Mouse (Mus musculus): ENCODE results near the gene Foxp1. TPM values are rescaled to one million over a fixed set of nuclear protein-coding genes. Genes with fewer than 3 reads are reported as not detected.

The Foxp1 gene
- polyA plus RNA-seq, 1 experiment: 162 TPM

- Histone ChIP-seq H3K27ac (ENCODE audit: insufficient read depth, low read length) (no peak overlapping the region), H3K4me1 (ENCODE audit: control insufficient read depth, insufficient read depth, insufficient read length) (peaks cover 20% of the 10 kb centered on the region; the same call in 1 of the 2 replicates), H3K4me3 (ENCODE audit: extremely low read depth, insufficient read depth, insufficient read length) (no peak overlapping the region), H3K36me3 (ENCODE audit: control insufficient read depth, insufficient read depth, low read length) (no peaks in the 10 kb centered on the region), H3K27me3 (ENCODE audit: control insufficient read depth, insufficient read depth, low read length) (no peaks in the 10 kb centered on the region)
- TF ChIP-seq CTCF (IDR thresholded peaks at IDR 0.05; ENCODE audit: extremely low read depth, insufficient read depth, insufficient read length, insufficient replicate concordance) (no peak), POLR2A (IDR thresholded peaks at IDR 0.05; ENCODE audit: low read depth, low read length) (no peak)
- 61% methylated on average over 12 of the region's 12 CpGs for WGBS
- peak in 1 of 2 experiments; percentile 32 for DNase-seq (ENCODE audit: low read depth in 1 of 2, low spot score in 2 of 2)
Observed at GRCm38 (mm10) chr6:99485884-99486640, 36.5 kb downstream of the Foxp1 start.

- Histone ChIP-seq H3K4me3 (ENCODE audit: extremely low read depth, insufficient read depth, insufficient read length) (peak overlapping the region; percentile 41; the same call in 1 of the 2 replicates), H3K4me1 (ENCODE audit: control insufficient read depth, insufficient read depth, insufficient read length) (peaks cover 17% of the 10 kb centered on the region; the same call in 1 of the 2 replicates), H3K27me3 (ENCODE audit: control insufficient read depth, insufficient read depth, low read length) (no peaks in the 10 kb centered on the region), H3K36me3 (ENCODE audit: control insufficient read depth, insufficient read depth, low read length) (no peaks in the 10 kb centered on the region), H3K27ac (ENCODE audit: insufficient read depth, low read length) (peak overlapping the region; percentile 5; the same call in 1 of the 2 replicates)
- TF ChIP-seq CTCF (IDR thresholded peaks at IDR 0.05; ENCODE audit: extremely low read depth, insufficient read depth, insufficient read length, insufficient replicate concordance): no peak
- TF ChIP-seq POLR2A (IDR thresholded peaks at IDR 0.05; ENCODE audit: low read depth, low read length): no peak
- peak in 1 of 2 experiments; percentile 27 for DNase-seq (ENCODE audit: low read depth in 1 of 2, low spot score in 2 of 2)
- WGBS: 26% methylated on average over 20 of the region's 20 CpGs
Observed at GRCm38 (mm10) chr6:99485217-99485883, 37.2 kb downstream of the Foxp1 start.

DNA sequence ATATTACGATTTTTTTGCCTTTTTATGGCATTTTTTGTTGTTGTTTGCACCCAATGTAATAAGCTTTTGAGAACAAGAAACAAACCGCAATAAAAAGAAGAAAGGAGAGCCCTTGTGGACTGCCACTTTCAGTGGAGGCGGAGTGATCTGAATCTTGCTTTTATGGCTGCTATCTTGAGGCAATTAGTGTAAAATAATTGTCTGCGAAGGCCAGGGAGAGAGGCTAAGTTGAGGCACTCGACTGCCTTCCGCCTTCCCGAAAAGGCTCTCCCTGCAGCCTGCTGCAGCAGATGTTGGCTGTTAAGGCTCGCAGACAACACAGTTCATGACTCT is 37.7 kb downstream of the Foxp1 start:
- 22% methylated on average over 8 of the region's 8 CpGs for WGBS
- peaks cover 16% of the 10 kb centered on the region; the same call in 1 of the 2 replicates for H3K4me1 ChIP-seq (ENCODE audit: control insufficient read depth, insufficient read depth, insufficient read length)
- no peaks in the 10 kb centered on the region for H3K27me3 ChIP-seq (ENCODE audit: control insufficient read depth, insufficient read depth, low read length)
- H3K27ac ChIP-seq (ENCODE audit: insufficient read depth, low read length): peak overlapping the region; percentile 5; the same call in 1 of the 2 replicates
- TF ChIP-seq CTCF (IDR thresholded peaks at IDR 0.05; ENCODE audit: extremely low read depth, insufficient read depth, insufficient read length, insufficient replicate concordance): no peak
- TF ChIP-seq POLR2A (IDR thresholded peaks at IDR 0.05; ENCODE audit: low read depth, low read length): no peak
- peak overlapping the region; percentile 41; the same call in 1 of the 2 replicates for H3K4me3 ChIP-seq (ENCODE audit: extremely low read depth, insufficient read depth, insufficient read length)
- no peak for DNase-seq (ENCODE audit: low read depth in 1 of 2, low spot score in 2 of 2)
- no peaks in the 10 kb centered on the region for H3K36me3 ChIP-seq (ENCODE audit: control insufficient read depth, insufficient read depth, low read length)

- Histone ChIP-seq H3K4me1 (ENCODE audit: control insufficient read depth, insufficient read depth, insufficient read length) (peaks cover 16% of the 10 kb centered on the region; the same call in 1 of the 2 replicates), H3K27me3 (ENCODE audit: control insufficient read depth, insufficient read depth, low read length) (no peaks in the 10 kb centered on the region), H3K36me3 (ENCODE audit: control insufficient read depth, insufficient read depth, low read length) (no peaks in the 10 kb centered on the region), H3K4me3 (ENCODE audit: extremely low read depth, insufficient read depth, insufficient read length) (no peak overlapping the region), H3K27ac (ENCODE audit: insufficient read depth, low read length) (no peak overlapping the region)
- TF ChIP-seq POLR2A (IDR thresholded peaks at IDR 0.05; ENCODE audit: low read depth, low read length) (no peak), CTCF (IDR thresholded peaks at IDR 0.05; ENCODE audit: extremely low read depth, insufficient read depth, insufficient read length, insufficient replicate concordance) (no peak)
- DNase-seq (ENCODE audit: low read depth in 1 of 2, low spot score in 2 of 2): no peak
- WGBS: 84% methylated on average over 7 of the region's 7 CpGs
Observed at GRCm38 (mm10) chr6:99484197-99484725, 38.3 kb downstream of the Foxp1 start.

DNA sequence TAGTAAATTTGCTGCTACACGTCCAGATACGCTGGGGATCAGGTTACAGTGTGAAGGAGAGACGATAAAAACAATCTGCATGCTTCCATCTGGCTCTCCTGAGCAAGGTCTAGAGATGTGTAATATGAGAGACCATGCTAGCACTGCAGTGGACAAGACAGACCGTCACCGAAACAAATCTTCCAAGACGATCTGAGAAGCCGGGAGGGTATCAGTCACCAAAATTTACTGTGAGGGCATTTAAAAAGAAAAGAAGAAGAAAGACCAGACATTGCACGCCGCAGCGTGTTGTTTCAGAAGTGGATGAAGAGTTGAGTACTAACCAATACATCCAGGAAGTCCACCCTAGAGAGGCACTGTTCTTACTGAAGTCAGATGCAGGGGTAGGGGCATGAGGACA is 39.0 kb downstream of the Foxp1 start:
- Histone ChIP-seq H3K4me1 (ENCODE audit: control insufficient read depth, insufficient read depth, insufficient read length) (peaks cover 16% of the 10 kb centered on the region; the same call in 1 of the 2 replicates), H3K4me3 (ENCODE audit: extremely low read depth, insufficient read depth, insufficient read length) (no peak overlapping the region), H3K27me3 (ENCODE audit: control insufficient read depth, insufficient read depth, low read length) (no peaks in the 10 kb centered on the region), H3K27ac (ENCODE audit: insufficient read depth, low read length) (no peak overlapping the region), H3K36me3 (ENCODE audit: control insufficient read depth, insufficient read depth, low read length) (no peaks in the 10 kb centered on the region)
- 93% methylated on average over 10 of the region's 10 CpGs for WGBS
- TF ChIP-seq CTCF (IDR thresholded peaks at IDR 0.05; ENCODE audit: extremely low read depth, insufficient read depth, insufficient read length, insufficient replicate concordance) (no peak), POLR2A (IDR thresholded peaks at IDR 0.05; ENCODE audit: low read depth, low read length) (no peak)
- DNase-seq (ENCODE audit: low read depth in 1 of 2, low spot score in 2 of 2): no peak

- H3K27ac ChIP-seq (ENCODE audit: insufficient read depth, low read length): no peak overlapping the region
- TF ChIP-seq POLR2A (IDR thresholded peaks at IDR 0.05; ENCODE audit: low read depth, low read length) (no peak), CTCF (IDR thresholded peaks at IDR 0.05; ENCODE audit: extremely low read depth, insufficient read depth, insufficient read length, insufficient replicate concordance) (no peak)
- no peak overlapping the region for H3K4me3 ChIP-seq (ENCODE audit: extremely low read depth, insufficient read depth, insufficient read length)
- H3K4me1 ChIP-seq (ENCODE audit: control insufficient read depth, insufficient read depth, insufficient read length): peaks cover 16% of the 10 kb centered on the region; the same call in 1 of the 2 replicates
- H3K27me3 ChIP-seq (ENCODE audit: control insufficient read depth, insufficient read depth, low read length): no peaks in the 10 kb centered on the region
- no peak for DNase-seq (ENCODE audit: low read depth in 1 of 2, low spot score in 2 of 2)
- no peaks in the 10 kb centered on the region for H3K36me3 ChIP-seq (ENCODE audit: control insufficient read depth, insufficient read depth, low read length)
- WGBS: 94% methylated on average over 7 of the region's 7 CpGs
Observed at GRCm38 (mm10) chr6:99481568-99481967, 41.0 kb downstream of the Foxp1 start.
